Mouse (Mus musculus) spleen, postnatal 36 days (tissue): ENCODE data around the gene Macf1.
"Not testable (repeated sequence)": the region's sequence is repeated elsewhere in the genome, so short reads cannot be mapped to it uniquely, and the experiment has no call there.

ENCODE experiments used
- DNase-seq, 2 experiments: peaks; one replicate each; pipeline ENCODE4 v3.0.0; 2022; ENCODE audit warnings: low spot score in 2 of 2, mixed read lengths in 1 of 2

The Macf1 gene

GRCm38 (mm10) chr4:123670598-123670997 is 13.6 kb downstream of the Macf1 start:
- no peak for DNase-seq

DNA sequence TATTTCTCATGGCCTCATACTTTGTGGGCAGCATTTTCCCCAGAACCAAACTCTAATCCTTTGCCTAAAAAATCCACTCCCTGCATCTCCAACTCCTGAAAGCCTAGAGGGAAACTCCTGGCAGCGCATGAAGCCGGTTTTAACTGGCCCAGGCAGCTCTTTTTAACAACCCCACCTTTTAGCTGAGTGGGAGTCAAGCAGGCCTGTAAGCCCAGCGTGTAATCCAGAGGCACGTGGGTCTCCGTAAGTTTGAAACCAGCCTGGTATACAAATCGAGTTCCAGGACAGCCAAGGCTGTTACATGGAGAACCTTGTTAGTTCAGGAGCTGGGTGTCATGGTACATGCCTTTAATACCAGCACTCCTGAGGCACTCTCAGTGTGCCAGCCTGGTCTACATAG is 14.5 kb downstream of the Macf1 start:
- no peak for DNase-seq

DNA sequence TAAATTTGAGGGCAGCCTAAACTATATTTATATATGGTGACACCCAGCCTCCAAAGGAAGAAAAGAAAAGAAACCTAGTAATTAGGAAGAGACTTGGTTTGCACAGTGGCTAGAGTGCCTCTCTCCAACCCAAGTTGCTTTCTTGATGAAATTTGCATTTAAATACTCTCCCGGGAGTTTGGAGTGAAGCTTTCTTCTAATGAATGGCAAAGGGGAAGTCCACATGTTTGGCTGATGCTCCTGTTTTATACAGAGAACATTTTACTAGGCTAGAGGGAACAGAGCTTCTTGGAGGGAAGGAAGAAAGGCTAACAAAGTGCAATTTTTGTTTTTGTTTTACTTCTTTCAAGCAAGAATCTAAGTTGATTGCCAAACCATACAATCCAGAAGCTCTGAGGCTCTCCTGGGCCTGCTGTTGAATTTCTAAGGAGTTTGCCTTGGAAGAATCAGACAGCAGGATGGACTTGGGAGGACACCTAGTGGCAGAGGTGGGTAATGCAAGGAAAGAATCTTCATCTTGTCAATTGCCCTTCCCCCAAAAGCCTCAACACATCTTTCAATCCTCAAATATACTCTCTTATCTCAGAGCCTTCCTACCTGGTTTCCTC is 16.8 kb downstream of the Macf1 start:
- DNase-seq: peak; percentile 42 to 57

- no peak for DNase-seq
Observed at GRCm38 (mm10) chr4:123666517-123666916, 17.6 kb downstream of the Macf1 start.

DNA sequence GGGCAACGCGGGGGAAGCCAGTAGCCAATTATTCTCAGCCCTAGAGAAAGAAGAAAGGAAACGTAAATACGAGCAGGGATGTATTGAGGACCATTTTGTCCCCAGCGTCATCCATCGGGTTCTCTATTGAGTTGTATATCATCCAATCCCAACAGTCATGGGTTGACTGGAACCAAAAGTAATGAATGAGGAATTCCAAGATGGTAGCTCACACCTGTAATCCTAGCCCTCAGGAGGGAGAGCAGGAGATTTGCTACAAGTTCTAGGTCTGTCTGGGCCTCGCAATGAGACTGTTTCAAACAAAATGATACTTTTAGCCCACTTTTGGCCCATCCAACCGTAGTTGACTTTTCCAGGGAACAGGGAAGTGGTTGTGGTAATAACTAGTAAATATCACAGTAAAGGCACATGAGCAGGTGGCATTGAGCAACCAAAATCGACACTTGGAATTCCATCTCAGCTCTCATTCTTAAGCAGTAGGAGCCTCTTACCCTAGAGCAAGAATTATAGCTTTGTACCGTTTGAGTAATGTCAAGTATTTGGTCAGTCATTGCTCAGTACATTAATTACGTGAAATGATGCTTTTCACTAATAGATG is 18.4 kb downstream of the Macf1 start:
- no peak for DNase-seq

DNA sequence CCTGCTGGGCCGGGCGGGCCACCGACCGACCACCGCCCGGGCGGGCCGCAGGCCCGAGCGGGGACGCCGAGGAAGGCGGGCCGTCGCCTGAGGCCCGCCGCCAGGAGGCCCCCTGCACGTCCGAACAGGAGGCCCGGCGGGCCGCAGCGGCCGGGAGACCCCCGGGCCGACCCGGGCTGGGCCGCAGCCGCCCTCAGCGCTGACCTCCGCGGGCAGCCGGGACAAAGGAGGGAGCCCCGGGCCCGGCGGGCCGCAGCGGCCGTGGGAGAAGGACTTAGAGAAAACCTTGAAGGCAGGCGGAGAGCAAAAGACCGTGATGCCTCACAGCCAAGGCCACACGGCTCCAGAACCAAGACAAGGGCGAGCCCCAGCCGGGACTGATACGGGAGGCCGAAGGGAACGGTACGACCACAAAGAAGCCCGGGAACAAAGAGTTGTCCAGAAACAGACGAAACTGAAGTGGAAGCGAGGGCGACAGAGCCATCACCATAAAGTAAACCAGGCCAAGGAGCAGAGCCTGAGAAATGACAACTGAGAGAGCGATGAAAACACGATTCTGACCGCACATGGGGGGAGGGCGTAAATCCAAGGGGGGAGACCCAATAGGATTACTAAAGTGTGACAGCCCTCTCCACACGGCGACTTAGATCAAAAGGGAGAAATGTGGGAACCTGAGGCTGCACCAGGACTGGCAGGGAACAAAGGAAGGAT is 19.1 kb downstream of the Macf1 start:
- peak in 1 of 2 experiments; percentile 25 for DNase-seq

DNA sequence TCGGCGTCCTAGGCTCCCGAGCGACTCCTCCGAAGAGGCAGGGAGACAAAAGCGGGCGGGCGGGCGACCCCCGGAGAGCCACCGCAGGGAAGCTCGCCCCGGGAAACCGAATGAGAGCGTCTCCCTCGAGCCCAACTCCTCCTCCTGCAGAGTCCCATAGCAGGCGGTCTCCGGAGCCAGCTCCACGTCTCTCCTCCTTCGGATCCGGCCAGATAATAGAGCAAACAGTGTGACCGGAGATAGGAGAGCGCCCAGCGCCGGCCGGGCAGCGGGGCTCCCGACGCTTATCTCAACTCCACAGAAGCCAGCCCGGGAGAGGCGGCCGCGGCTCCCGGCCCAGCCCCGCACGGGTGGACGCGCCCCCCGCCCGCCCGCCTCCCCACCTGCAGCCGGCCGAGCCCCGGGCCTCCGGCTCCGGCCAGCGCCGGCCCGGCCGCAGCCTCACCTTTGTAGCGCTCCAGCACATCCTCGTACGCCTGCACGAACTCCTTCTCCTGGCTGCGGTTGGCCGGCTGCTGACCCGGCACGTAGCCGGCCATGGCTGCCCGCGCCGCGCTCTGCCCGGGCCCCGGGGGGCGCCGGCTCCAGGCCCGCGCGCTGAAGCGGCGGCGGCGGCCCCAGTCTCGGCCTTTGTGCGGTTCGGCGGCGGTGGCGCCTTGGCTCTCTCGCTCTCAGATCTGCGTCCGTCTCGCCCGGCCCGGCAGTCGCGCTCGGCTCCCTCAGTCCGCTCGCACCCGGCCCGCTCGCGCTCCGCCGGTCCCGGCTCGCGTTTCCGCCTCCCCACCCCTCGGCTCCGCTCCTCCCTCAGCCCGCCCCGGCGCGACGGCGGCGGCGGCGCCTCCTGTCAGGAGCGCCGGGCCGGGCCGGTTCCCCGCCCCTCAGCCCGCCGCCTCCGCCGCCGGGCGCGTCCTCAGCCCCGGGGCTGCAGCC is 19.9 kb downstream of the Macf1 start:
- DNase-seq: peak; percentile 72

DNA sequence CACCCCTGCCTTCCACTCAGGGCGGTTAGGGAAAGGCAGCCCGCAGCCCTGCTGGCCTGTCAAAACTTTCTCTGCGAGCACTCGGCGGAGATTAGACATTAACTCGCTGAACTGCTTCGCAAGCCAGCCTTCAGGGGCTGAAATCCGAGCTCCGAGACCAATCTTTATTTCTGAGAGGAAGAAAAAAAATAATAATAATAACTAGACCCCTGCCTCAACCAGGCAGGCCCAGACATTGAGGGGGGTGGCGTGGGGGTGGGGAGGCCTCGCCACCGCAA is 20.5 kb downstream of the Macf1 start:
- DNase-seq: no peak

- peak; percentile 28 to 30 for DNase-seq
Observed at GRCm38 (mm10) chr4:123662914-123663687, 21.1 kb downstream of the Macf1 start.

- DNase-seq: no peak
Observed at GRCm38 (mm10) chr4:123658175-123658574, 26.0 kb downstream of the Macf1 start.

GRCm38 (mm10) chr4:123655245-123655644 is 28.9 kb downstream of the Macf1 start:
- DNase-seq: no peak

DNA sequence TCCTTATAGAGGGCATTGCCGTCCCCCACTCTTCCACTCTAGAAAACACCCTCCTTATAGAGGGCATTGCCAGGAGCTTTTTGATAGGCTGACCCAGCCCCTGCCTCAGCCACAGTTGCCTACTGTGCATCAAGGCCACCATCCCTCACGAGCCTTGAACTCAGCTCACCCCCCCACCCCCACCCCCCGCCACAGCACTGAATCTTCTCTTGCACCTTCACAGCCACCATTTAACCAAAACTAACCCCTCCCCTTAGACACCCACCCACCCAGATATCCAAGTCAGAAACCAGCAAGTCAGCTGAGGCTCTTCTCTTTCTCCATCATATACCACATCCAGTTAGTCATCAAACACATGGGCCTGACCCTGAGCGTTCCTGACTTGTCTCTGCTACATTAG is 29.6 kb downstream of the Macf1 start:
- DNase-seq: no peak

GRCm38 (mm10) chr4:123653446-123653845 is 30.7 kb downstream of the Macf1 start:
- DNase-seq: not testable (repeated sequence)

GRCm38 (mm10) chr4:123652130-123652529 is 32.0 kb downstream of the Macf1 start:
- no peak for DNase-seq

GRCm38 (mm10) chr4:123649131-123649530 is 35.0 kb downstream of the Macf1 start:
- DNase-seq: no peak

DNA sequence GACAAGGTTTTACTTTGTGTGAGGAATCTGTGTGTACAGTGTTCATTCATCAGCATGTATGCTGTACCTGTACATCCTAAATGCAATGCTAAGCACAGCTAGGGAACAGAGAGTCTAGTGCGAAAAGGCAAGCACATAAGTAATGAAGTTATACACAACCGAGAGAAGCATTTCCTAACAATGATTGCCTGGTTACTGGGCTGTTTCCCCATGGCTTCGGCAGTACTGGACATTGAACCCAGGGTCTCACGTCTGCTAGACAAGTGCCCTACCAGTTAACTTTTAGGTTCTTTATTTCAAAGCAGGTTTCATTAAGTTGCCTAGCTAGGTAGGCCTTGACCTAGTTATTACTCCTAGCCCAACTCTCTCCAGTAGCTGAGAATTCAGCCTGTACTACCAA is 36.5 kb downstream of the Macf1 start:
- no peak for DNase-seq

DNA sequence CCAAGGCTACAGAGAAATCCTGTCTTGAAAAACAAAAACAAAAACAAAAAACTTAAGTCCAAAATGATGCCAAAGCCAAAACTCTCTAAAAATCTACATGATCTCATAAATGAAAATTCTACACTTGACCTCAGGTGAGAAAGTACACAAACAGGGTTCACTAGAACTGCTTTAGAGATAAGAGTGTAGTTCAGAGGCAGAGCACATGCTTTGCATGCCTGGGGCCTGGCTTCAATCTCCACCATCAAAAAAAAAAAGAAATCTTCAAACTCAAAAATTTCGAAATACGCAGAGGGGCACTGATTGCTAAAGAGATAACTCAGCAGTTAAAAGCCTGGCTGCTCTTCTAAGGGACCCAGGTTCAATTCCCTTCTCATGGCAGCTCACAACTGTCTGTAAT is 37.1 kb downstream of the Macf1 start:
- no peak for DNase-seq

GRCm38 (mm10) chr4:123645246-123645845 is 38.8 kb downstream of the Macf1 start:
- no peak for DNase-seq

DNA sequence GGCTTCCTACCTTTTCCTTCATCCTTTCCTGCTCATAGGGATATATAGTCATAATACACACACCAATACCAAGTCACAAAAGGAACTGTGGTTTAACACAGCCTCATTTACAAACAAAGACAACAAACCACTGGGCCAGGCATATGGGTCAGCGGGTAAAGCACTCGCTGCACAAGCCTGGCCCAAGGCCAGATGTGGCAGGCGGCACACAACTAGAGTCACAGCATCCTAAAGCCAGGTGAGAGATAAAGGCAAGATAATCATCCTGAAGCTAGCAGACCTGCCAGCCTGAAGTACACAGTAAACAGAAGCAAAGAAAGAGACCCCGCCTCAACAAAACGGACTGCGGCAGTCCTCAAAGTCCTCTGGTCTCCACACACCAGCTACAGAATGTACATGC is 40.6 kb downstream of the Macf1 start:
- DNase-seq: no peak

GRCm38 (mm10) chr4:123642877-123643276 is 41.3 kb downstream of the Macf1 start:
- DNase-seq: no peak

DNA sequence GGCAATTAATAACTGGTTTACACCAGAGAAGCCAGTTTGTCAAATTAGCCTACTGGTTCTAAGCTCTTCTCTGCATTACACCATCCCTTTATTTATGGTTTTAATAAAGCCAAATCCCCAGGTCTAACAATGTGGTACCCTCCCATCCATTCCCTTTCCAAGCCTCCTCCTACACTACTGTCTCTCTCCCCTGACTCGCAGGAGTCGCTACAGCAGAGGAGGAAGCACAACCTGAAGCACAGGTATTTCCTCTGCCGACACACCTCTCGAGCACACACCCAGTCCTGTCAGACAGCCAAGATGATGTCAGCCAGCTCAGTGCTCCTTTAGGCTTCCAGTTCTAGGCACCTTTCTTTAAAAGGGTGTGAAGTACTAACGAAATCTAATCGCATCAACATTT is 47.0 kb downstream of the Macf1 start:
- DNase-seq: no peak
